Mouse (Mus musculus) adrenal gland (tissue): Measurements from ENCODE around the gene Stard9.
"Not testable (repeated sequence)": the region's sequence is repeated elsewhere in the genome, so short reads cannot be mapped to it uniquely, and the experiment has no call there.

Experiments used
- intact Hi-C: fragments of 180-260 bp; cut with DNase I; formaldehyde crosslinking; loops from one replicate; pipeline ENCODE4 v1.15.1; 2025

The Stard9 gene

DNA sequence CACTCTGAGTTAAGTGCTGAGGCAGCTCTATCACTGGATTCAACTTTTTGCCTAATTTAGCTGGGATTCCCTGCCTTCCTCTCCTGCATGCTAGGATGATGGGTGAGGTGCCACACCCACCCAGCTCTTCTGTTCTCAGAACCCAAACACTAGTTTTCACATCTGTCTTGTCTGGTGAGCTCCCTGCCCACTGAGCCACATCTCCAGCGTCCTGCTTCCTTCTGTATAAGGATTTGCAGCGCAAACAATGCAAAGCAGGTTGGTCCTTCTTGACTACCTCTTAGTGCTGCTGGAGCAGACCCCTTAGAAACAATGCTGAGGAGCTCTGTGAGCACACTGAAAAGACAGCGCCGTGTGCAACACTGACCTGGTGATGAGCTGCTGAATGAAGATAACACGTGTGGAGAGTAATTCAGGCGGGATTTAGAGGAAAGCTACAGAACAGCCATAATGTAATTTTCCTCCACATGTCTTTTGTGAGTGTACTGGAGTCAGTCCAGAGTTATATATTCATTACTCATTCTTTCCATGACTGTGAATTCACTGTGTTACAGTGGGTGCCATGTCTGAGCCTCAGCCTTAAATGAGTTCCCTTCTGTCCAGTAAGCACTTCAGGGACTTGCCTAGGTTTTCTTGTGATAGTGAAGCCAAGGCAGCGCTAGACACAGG, 23.5 kb downstream of the Stard9 start:
- intact Hi-C loops = no loop called here

DNA sequence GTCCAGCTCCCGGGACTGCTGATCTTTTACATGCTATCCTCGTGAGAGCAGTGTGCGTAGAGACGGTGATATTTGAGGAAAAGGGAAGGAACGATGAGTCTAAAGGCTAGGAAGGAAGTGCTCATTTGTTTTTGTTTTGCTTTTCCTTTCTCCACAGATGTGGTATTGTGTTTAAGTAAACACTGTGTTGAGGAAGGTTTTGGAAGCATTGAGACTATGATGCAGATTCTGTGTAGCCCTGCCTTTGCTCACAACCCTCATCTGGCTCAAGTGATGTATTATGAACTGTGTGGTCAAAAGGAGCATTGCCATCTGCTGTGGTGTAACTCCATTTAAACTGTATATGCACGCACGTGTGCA, 24.0 kb downstream of the Stard9 start:
- intact Hi-C loops = no loop called here

DNA sequence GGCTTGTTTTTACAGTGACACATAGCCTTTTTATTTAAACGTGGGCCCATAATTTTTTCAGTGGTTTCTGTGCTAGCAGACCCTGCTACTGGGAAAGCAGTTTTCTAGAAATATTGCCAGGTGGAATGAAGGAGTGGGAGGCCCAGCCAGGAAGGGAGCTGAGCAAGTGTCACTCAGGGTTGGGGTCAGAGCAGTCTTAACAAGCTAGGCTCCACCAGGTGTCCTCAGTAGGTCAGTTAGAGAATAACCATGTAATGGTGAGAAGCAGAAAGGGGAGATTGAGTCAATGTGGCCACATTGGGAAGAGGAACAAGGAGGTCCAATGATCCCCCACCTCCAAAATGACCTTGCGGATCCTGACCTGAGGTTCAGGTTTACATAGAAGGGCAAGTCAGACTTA, 25.8 kb downstream of the Stard9 start:
- intact Hi-C loops = no loop called here

DNA sequence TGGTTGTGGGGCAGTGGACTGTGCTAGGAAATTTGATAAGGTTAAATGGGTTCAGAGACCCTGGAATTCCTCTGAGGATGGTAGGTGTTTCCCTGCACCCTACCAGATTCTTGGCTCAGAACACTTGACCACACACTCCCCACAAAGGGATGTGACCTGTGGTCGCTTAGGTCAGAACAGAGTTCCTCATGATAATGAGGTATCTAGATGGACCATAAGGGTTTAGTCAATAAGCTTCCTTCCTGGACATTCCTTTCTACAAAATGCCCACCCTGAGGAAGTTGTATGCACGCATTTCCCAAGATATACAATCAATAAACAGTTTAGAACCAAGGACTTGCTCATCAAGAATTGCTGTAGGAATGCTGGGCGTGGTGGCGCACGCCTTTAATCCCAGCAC, 27.0 kb downstream of the Stard9 start:
- intact Hi-C loops = no loop called here

DNA sequence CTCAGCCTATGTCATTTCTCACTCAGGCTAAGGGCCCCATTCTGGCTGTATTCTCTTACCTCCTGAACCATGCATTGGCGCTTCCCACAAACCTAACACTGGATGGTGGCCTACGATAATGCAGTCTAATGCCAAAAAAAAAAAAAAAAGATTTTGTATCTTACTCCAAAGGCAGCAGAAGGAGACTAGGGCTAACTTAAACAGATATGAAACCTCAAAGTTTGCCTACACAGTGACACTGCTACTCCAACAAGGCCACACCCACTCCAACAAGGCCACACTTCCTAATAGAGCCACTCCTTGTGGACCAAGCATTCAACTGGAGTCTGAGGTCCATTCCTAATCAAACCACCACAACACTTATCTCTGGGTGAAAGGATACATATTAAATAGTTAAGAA, 27.8 kb downstream of the Stard9 start:
- intact Hi-C loops = no loop called here

DNA sequence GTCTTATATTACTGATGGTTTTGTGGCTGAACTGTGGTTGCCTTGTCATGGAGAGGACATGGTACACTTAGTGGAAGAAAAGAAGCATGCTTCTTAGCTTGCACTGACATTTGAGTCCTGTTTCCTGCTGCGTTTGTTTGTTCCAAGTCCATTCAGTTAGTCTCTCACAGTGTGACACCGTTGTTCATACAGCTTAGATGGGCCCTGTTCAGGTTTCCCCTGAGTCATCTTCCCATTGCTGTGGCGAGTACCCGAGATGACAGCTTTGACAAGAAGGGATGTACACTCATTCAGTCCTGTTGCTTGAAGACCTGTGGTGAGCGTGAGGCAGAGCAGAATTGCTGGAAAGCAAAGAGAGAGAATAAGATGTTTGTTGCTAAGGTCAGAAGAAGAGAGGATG, 29.6 kb downstream of the Stard9 start:
- intact Hi-C loops = no loop called here

- intact Hi-C loops = no loop called here
These were observed 30.4 kb downstream of the Stard9 start for GRCm38 (mm10) chr2:120659318-120659717.

- intact Hi-C loops = no loop called here
These were observed 31.7 kb downstream of the Stard9 start for GRCm38 (mm10) chr2:120660486-120661078.

DNA sequence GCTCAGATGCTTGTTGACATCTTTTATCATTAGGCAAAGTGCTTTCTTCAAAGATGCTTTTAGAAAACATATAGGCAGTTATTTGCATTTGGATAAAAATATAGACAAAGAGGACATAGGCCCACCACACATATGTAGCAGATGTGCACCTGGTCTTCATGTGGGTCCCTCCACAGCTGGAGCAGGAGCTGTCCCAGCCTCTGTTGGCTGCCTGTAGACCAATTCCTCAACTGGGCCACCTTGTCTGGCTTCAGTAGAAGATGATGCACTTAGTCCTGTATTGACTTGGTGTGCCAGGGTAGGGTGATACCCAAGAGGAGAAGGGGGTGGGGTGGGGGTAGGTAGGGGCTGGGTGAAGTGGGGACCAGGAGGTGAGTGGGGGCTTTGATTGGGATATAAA, 33.8 kb downstream of the Stard9 start:
- intact Hi-C loops = no loop called here

GRCm38 (mm10) chr2:120663491-120664154, 34.7 kb downstream of the Stard9 start:
- intact Hi-C loops = no loop called here

DNA sequence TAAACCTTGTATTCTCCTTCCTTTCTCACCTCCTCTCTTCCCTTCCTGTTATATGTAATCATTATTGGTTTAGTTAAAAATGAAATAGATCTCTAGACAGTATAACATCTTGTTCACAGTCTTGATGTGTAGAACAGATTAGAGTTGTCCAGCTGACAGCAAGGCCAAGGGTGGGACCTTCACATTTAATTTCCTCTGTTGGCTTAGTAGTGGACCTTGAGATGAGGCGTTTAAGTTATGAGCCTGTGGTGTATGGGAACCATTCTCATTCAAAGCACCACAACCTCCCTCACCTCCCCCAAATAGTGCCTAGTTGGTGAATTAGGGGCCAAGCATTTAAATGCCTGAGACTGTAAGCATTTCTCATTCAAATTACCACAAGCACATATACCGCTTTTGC, 38.5 kb downstream of the Stard9 start:
- intact Hi-C loops = no loop called here

DNA sequence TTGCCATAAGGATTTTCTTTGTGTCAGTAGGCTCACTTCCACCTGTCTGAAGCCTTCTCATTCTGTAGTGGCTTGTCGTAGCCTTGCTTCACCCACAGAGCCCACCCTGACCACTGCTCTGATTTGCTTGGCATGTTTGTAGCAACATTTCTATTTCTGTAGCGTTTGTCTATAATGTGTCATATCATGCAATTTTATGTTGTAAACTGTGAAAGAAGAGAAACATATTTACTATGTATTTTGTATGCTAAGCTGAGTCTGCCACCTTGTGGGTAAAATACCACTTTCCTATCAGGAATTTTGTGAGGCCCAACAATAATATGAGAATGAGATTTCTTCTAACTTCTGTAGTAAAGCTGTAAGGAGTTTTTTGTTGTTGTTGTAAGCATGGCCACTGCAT, 41.3 kb downstream of the Stard9 start:
- intact Hi-C loops = loop anchor here (2.0 to 5.0 kb wide), 2 partner anchors 63 to 191 kb away; partner anchors contain the start of genes Haus2 and Lrrc57

GRCm38 (mm10) chr2:120681151-120681550, 52.2 kb downstream of the Stard9 start:
- intact Hi-C loops = not testable (repeated sequence)

- intact Hi-C loops = no loop called here
These were observed 68.8 kb downstream of the Stard9 start for GRCm38 (mm10) chr2:120697767-120698166.

DNA sequence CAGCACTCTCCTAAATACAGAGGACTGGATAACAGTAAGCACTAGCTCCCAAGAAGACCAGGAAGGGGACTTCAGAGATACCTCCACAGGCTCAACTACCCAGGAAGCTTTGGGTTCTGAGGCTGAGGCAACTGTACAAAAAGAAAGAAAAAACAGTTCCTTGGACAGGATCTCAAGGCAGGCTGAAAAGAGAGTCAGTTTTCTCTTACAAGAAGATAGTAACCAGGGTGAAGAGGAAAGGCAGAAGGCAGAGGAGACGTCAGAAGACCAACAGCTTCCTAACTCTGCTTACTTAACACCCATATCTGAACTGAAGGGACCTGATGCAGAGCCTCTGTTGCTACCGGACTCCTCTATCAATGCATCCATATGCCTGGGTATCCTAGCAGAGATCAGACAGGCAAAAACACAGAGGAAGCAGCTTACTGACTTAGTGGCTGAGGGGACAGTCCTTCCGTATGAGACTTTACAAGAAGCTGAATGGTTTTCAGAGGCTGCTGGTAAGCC, 71.5 kb downstream of the Stard9 start:
- intact Hi-C loops = no loop called here

- intact Hi-C loops = no loop called here
These were observed 73.8 kb downstream of the Stard9 start for GRCm38 (mm10) chr2:120702675-120703074.

DNA sequence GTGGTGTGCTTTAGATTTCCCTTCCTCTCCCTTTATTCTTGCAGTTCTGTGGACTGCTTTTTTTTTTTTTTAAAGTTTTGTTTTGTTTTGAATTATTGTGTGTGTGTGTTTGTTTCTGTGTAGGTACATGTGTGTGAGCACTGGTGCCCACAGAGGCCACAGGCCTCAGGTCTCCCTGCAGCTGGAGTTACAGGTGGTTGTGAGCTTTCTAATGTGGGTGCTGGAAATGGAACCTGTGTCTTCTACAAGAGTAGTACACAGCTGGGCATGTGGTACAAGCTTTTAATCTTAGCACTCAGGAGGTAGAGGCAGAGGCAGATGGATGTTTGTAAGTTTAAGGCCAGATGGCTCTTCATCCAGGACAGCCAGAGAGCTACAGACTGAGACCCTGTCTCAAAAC, 78.1 kb downstream of the Stard9 start:
- intact Hi-C loops = no loop called here

- intact Hi-C loops = no loop called here
These were observed 81.2 kb downstream of the Stard9 start for GRCm38 (mm10) chr2:120710154-120710553.

GRCm38 (mm10) chr2:120710948-120711347, 82.0 kb downstream of the Stard9 start:
- intact Hi-C loops = no loop called here

DNA sequence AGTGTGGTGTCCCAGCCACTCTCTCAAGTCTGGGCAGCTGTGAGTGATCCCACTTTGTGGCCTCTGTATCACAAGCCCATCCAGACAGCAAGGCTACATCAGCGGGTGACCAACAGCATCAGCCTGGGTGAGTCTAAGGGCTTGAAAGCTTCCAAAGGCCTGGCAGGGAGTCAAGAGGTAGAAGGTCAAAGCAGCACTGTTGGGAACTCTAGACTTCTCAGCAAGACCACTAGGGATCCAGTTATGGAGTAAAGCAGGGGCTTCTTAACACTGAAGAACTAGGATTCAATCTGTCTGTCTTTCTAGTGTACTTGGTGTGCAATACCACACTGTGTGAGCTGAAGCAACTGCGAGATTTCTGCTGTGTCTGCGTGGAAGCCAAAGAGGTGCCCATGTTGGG, 84.5 kb downstream of the Stard9 start:
- intact Hi-C loops = no loop called here

DNA sequence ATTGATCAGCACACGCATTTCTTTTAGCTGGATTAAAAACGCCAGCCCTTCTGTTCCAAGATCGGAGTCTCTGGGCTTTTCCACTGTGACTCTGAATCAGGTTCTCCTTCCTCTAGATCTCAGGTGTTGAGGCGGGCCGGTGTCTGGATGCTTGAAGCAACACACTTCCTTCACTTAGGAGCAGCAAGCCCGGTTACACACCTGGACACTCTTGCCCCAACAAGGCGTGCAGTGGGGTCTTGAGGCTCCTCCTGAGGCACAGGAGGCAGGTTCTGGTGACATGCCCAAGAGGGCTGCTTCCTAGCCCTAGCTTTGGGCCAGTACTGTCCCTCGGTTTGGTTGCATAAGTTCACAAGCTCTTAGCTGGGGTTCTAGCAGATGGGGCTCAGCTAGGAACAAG, 89.6 kb downstream of the Stard9 start:
- intact Hi-C loops = no loop called here

GRCm38 (mm10) chr2:120720821-120721220, 91.9 kb downstream of the Stard9 start:
- intact Hi-C loops = no loop called here

DNA sequence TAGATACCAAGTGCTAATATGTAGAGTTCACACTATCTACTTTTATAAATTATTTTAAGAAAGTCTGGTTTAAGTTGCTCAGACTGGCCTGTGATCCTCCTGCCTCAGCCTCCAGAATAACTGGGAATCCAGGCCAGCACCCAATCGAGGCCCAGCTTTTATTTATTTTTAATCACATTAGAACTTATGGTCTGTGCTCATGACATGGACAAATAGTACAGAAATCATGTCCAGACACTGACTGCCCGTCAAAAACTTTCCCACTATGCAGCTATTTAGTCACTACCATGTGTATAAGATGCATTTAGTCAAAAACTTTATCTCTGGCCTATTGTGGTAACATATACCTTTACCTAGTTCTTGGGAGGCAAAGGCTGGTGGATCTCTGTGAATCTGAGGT, 93.0 kb downstream of the Stard9 start:
- intact Hi-C loops = no loop called here
